Comparison of ENCODE assay signal across 13 mouse cellular contexts in the genomic region with DNA sequence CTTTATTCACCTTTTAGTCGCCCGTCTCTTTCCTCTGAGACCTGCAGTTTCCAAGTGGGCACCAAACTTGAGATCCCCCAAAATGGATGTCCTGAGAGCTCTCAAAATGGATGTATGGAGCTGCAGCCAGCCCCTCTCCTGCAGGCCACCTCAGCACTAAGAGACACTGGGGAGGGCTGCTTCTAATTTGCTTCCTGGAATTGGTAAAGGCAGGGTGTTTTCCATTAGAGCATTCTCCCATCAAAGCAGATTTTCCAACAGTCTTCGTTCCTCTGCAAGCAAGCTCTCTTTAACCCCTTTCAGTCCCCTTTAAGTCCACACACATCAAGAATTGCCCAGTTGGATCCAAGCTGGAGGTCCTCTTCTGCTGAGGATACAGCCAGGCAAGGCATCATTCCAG. TPM values are rescaled to one million over a fixed set of nuclear protein-coding genes. Genes with fewer than 3 reads are reported as not detected.
"Had no signal": no experiment of that assay in that cellular context is flagged by ENCODE, and none has a peak within 500 bp of the region (broad histone marks: within the 10 kb centered on the region; RNA-seq: fewer than 3 reads in every experiment).

No protein-coding gene starts in this region.

- H3K27ac ChIP-seq: kidney, postnatal 0 days; liver, embryonic 14.5 days; midbrain, embryonic 12.5 days; neural tube, embryonic 13.5 days had no signal

- H3K9me3 ChIP-seq: midbrain, embryonic 12.5 days; neural tube, embryonic 13.5 days had no signal

- H3K4me2 ChIP-seq: midbrain, embryonic 12.5 days; neural tube, embryonic 13.5 days had no signal

- H3K9ac ChIP-seq: liver, embryonic 14.5 days; midbrain, embryonic 12.5 days; neural tube, embryonic 13.5 days had no signal

- H3K4me3 ChIP-seq: midbrain, embryonic 12.5 days; neural tube, embryonic 13.5 days had no signal

- DNase-seq: kidney, postnatal 36 days; left cerebral cortex, postnatal 4 days; lung, adult 18-20 months; retina, postnatal 1 day; right cerebral cortex, postnatal 4 days; spleen, adult 18-20 months; thymus, adult 18-20 months had no signal

- ATAC-seq: midbrain, embryonic 16.5 days had no signal

- H3K36me3 ChIP-seq: midbrain, embryonic 12.5 days; neural tube, embryonic 13.5 days had no signal

RNA-seq across cellular contexts. Expression of gene C1qtnf2, which starts 5.3 kb away (rescaled TPM):
- total RNA-seq: megakaryocyte-erythroid progenitor cell, adult 5-6 weeks had no signal
